Mouse (Mus musculus): ENCODE results near the gene Zic3. TPM values are rescaled to one million over a fixed set of nuclear protein-coding genes. Genes with fewer than 3 reads are reported as not detected.

Gene Zic3
- not detected in 2 replicates for polyA plus RNA-seq (2012; rRNA removed)

GRCm38 (mm10) chrX:58022400-58022799 lies at the start of gene Zic3:
Zic3 (plus strand) TSS chrX:58022700.
- no peak for DNase-seq (ENCODE audit: low read depth)

- DNase-seq (ENCODE audit: low read depth), result no peak
Observed at GRCm38 (mm10) chrX:57982351-57982750, 40.1 kb upstream of the Zic3 start.

- no peak for DNase-seq (ENCODE audit: low read depth)
Observed at GRCm38 (mm10) chrX:57987455-57988109, 34.9 kb upstream of the Zic3 start.

GRCm38 (mm10) chrX:58013391-58013790 lies 9.1 kb upstream of the Zic3 start:
- DNase-seq (ENCODE audit: low read depth), result no peak

- DNase-seq (ENCODE audit: low read depth), result no peak
Observed at GRCm38 (mm10) chrX:58014093-58014492, 8.4 kb upstream of the Zic3 start.

- no peak for DNase-seq (ENCODE audit: low read depth)
Observed at GRCm38 (mm10) chrX:58014761-58015160, 7.7 kb upstream of the Zic3 start.

GRCm38 (mm10) chrX:58015336-58015945 lies 7.1 kb upstream of the Zic3 start:
- no peak for DNase-seq (ENCODE audit: low read depth)

- no peak for DNase-seq (ENCODE audit: low read depth)
Observed at GRCm38 (mm10) chrX:58018720-58019119, 3.8 kb upstream of the Zic3 start.

GRCm38 (mm10) chrX:58019257-58019953 lies 3.1 kb upstream of the Zic3 start:
- no peak for DNase-seq (ENCODE audit: low read depth)

- no peak for DNase-seq (ENCODE audit: low read depth)
Observed at GRCm38 (mm10) chrX:58027631-58028030, 5.1 kb downstream of the Zic3 start.

- DNase-seq (ENCODE audit: low read depth), result no peak
Observed at GRCm38 (mm10) chrX:58028082-58028481, 5.6 kb downstream of the Zic3 start.

GRCm38 (mm10) chrX:58028858-58029257 lies 6.4 kb downstream of the Zic3 start:
- no peak for DNase-seq (ENCODE audit: low read depth)

GRCm38 (mm10) chrX:58030100-58030834 lies 7.8 kb downstream of the Zic3 start:
- no peak for DNase-seq (ENCODE audit: low read depth)

- no peak for DNase-seq (ENCODE audit: low read depth)
Observed at GRCm38 (mm10) chrX:58030835-58031670, 8.6 kb downstream of the Zic3 start.

GRCm38 (mm10) chrX:58031671-58032605 lies 9.4 kb downstream of the Zic3 start:
- DNase-seq (ENCODE audit: low read depth), result no peak

- DNase-seq (ENCODE audit: low read depth), result no peak
Observed at GRCm38 (mm10) chrX:58032622-58033021, 10.1 kb downstream of the Zic3 start.

- DNase-seq (ENCODE audit: low read depth), result no peak
Observed at GRCm38 (mm10) chrX:58033521-58033920, 11.0 kb downstream of the Zic3 start.

GRCm38 (mm10) chrX:58038061-58039007 lies 15.8 kb downstream of the Zic3 start:
- no peak for DNase-seq (ENCODE audit: low read depth)

GRCm38 (mm10) chrX:58039703-58040102 lies 17.2 kb downstream of the Zic3 start:
- no peak for DNase-seq (ENCODE audit: low read depth)
